Mouse (Mus musculus) layer of hippocampus, adult 8-10 months (tissue): Measurements from ENCODE around the gene Tial1. TPM values are rescaled to one million over a fixed set of nuclear protein-coding genes. Genes with fewer than 3 reads are reported as not detected.

ENCODE experiments used
- microRNA-seq, 2 experiments: library from miRNA; unstranded; fragments of <30 nt; microRNA quantifications; one replicate each; pipeline ENCODE4 v1.2.0; 2022
- total RNA-seq, 4 experiments: library from RNA; stranded (reverse); gene quantifications; 2 replicates each; pipeline ENCODE4 v1.2.4; 2022

Tial1 gene
- total RNA-seq, 4 experiments from 2014 or later: 107 to 155 (median 123) TPM

Small RNA genes lying within 50 kb of the gene (microRNA-seq; reads per million reads assigned to microRNA genes)
- 0 reads per million in 2 experiments for gene Gm24365

Other genes with a start within 250 kb of the Tial1 start
- 10 to 100 TPM; 10.0 to 14.7 (median 11.9) TPM for gene Armc5, start 224.4 kb downstream of the Tial1 start, total RNA-seq
- 1 to 10 TPM; 3.5 to 5.0 (median 3.7) TPM for gene 9130023H24Rik, start 223.7 kb downstream of the Tial1 start, total RNA-seq
- 10 to 100 TPM; 13.2 to 16.4 (median 13.6) TPM for gene Tgfb1i1, start 214.9 kb downstream of the Tial1 start, total RNA-seq
- not detected for gene Slc5a2, start 196.1 kb downstream of the Tial1 start, total RNA-seq
- 10 to 100 TPM; 25.1 to 31.9 (median 28.0) TPM for gene BC017158, start 163.5 kb downstream of the Tial1 start, total RNA-seq
- 10 to 100 TPM; 41.3 to 80.9 (median 59.9) TPM for gene Rgs10, start 43.0 kb downstream of the Tial1 start, total RNA-seq
- gene Bag3, start 61.9 kb upstream of the Tial1 start, total RNA-seq: 10 to 100 TPM; 13.5 to 16.4 (median 14.9) TPM
- gene Inpp5f, start 149.6 kb upstream of the Tial1 start, total RNA-seq: 100 to 1,000 TPM; 103 to 122 (median 117) TPM